Mouse (Mus musculus): ENCODE measurements at regions not wholly inside any gene's neighbourhood (a gene's known extent, or its start where the extent isn't known, plus 50 kb on each side); places are given as distances from the start of the nearest gene placed in this dataset.

- in situ Hi-C loops (cut with MseI, MboI): loop anchor here in 1 of 2 experiments (10.0 kb wide), 1 partner anchor 155 kb away; no protein-coding TSS in a partner anchor
These were observed 62.8 kb upstream of the Las1l start for GRCm38 (mm10) chrX:96019556-96019955.

DNA sequence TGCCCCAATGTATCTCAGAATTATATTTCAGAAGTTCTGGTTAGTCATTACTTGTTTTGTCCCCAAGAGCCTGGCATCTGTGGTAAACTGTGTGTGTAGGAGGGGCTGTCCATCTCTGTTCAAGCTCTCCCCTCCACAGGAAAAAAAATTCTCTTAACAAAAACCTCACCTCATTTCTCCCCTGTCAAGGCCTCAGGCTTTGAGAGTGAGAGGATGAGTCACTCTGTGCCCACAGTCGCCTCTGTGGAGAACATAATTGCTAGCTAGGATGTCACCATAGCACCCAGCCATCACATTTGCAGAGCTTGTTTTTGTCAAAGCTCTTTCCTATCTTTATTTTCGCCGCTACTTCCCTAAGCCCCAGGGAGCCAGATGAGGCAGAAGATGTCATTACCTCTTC, 63.6 kb upstream of the Las1l start:
- in situ Hi-C loops (cut with MseI, MboI): no loop called here

- in situ Hi-C loops (cut with MseI, MboI): no loop called here
These were observed 68.6 kb upstream of the Las1l start for GRCm38 (mm10) chrX:96025374-96025773.

GRCm38 (mm10) chrX:96025876-96026275, 69.1 kb upstream of the Las1l start:
- in situ Hi-C loops (cut with MseI, MboI): no loop called here

DNA sequence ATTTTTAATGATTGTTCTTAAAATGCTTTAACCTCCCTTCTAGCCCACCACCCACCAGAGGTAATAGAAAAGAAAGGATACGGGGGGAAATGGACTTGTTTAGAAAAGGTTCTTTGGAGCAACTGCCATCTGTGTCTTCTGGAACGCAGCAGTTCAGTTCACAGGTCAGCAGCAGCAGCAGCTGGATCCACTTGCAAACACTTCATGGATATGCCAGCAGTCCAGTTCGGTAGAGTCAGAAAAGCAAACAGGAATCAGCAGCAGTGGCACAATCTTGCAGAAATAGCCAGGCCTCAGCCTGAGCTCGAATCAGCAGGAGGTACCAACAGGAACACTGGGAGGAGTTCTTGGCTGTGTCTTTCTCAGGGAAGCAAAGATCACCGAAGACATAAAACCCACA, 64.3 kb upstream of the Msn start:
- in situ Hi-C loops (cut with MseI, MboI): no loop called here

GRCm38 (mm10) chrX:96035307-96035706, 60.5 kb upstream of the Msn start:
- in situ Hi-C loops (cut with MseI, MboI): no loop called here

- in situ Hi-C loops (cut with MseI, MboI): no loop called here
These were observed 53.6 kb upstream of the Msn start for GRCm38 (mm10) chrX:96042193-96042592.

All from mouse trophoblast stem cell (cell line).